Mouse (Mus musculus): ENCODE results near the gene Plekhm1.
"Not testable (repeated sequence)": the region's sequence is repeated elsewhere in the genome, so short reads cannot be mapped to it uniquely, and the experiment has no call there.

The Plekhm1 gene

DNA sequence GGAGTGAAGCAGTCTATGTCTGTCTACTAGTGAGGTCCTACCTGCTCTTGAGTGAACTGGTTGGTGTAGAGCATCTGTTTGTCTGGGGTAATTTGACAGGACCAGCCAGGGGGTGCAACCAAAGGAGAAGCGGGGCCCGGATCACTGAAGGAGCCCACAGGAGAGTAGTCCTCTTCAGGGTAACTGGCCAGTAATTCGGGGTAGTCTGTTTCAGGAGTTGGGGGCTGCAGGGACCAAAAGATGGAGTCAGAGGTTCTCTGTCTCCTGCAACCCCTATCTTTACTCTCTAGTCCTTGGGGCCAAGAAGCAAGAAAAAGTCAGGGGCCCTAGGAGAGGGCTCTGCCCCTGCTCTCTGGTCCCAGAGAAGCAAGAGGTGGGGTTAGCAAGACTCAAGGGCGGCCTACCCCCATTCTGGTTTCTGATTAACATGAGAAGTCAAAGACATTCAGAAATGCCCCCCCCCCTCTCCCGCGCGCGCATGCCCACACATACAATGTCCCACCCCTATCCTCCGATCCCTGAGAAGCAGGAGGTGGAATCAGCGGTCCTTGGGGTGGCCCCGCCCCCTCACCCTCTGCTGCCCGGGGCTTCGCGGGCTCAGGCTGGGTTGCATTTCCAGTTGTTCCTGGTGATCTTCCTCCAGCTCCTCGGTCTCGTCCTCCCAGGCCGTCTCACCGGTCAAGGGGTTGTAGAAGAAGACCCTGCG is 72.9 kb downstream of the Plekhm1 start:
- no peak for DNase-seq (ENCODE audit: low read depth, low spot score)

DNA sequence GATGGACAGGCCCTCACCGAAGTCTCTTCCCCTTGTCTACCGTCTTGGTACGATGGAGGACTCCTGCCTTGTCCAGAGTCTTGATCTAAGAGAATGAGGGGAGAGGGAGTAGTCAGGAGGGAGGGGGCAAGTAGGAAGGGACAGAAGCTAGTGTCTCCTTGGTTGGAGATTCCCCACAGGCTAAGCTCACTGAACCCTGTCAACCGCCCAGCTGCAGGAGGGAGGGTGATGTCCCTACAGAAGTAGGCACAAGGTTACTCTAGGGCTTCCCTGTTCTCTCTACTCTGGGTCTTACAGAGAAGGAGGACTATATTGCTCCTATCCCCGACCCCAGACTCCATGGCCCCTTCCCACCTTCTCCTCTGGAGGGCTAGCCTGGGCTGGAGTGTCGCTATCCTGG is 73.8 kb downstream of the Plekhm1 start:
- no peak for DNase-seq (ENCODE audit: low read depth, low spot score)

DNA sequence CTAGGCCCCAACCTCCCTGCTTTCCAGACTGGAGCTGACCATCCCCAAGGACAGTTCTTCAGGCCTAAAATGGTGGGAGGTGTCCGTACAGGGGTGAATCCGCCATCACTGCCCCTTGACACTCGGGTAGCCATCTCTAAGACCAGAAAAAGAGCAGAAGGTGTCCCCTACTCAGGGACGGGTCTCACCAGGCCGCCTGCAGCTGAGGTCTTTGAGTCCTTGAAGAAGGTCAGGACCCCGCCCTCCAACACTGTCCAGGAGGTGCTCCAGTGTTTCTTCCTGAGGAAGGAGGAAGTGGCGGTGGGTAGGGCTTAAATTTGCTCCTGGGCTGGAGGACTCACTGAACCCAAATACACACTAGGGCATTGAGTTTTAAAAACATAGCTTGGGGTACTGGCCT is 74.4 kb downstream of the Plekhm1 start:
- no peak for DNase-seq (ENCODE audit: low read depth, low spot score)

DNA sequence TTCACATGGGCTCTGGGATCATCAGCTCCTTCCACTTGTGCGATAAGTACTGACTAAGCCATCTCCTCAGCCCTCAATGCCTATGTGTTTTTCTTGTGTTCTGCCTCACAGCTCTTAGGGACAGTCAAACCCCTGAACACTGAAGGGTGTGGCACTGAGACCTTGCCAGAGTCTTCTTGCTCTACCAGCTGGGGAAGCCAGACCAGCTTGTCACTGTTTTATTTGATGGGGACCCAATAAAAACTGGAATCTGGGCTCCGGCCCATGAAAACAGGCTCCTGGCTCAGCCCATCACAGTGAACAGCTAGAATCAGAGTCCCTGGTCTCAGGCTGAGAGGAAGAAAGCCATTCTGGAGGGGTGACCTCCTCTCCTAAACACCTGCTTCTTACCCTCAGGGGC is 75.3 kb downstream of the Plekhm1 start:
- no peak for DNase-seq (ENCODE audit: low read depth, low spot score)

DNA sequence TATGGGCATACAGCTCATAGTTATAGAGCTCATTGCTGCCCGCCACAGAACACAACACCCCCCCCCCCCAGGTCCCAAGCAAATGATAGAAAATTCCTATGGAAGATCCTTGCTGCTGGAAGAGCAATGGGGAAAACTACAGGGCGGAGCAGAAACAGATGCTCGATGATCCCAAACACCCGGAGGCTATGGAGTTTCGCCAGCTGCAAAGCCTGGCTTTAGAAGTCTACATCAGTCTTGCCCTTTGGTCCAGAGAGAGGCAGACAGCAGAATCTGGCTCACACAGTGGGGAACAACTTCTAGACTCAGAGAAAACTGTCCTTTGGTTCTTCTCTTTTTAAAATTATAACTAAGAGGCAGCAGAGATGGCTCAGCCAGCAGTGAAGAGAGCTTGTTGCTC is 76.9 kb downstream of the Plekhm1 start:
- DNase-seq (ENCODE audit: low read depth, low spot score), result no peak

DNA sequence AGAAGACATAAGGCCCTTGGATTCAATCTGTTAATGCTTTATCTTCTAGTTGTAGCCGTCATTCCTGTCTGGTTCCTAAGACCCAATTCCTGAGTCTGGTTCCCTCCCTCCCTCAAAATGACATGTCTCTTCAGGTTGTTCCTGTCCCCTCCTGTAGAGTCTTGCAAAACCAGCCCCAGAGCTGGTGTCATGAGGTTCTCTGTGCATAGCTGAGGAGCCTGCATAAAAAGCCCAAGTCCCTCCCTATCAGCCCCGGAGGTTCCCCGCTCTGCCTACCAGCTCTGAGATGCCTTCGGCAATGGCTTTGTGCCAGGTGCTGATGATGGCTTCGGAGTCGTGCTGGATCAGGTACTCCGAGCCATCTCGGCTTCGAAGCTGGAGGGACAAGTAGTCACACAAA is 77.6 kb downstream of the Plekhm1 start:
- no peak for DNase-seq (ENCODE audit: low read depth, low spot score)

DNA sequence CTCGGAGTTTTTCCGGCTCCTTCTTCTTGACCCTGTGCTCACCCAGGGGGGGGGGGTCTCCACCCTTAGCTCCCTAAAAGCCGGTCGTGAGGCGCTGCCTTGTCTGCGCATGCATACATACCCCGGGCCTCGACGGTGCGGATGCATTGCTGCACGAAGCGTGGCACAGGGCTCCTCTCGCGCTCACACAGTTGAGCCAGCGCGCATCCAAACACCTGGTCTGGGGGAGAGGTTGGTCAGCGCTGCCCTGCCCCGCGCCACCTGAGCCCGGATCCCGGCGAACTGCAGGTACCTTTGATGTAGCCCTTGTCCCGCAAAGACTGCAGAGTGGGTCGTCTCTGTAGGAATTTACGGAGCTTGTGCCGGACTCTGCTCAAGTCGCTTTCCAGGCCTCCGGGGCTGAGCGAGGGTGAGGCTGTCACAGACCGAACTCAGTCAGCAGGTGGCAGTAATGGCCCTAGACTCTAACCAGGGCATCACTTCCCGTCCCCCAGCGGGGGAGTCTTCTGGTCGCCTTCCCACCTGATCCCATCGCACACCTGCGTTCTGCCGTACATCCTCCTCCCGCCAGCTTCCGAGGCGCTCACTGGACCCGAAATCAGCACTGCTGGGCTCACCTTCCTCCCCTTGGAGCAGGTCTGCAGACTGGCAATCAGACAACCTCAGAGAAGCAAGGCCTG is 78.6 kb downstream of the Plekhm1 start:
- no peak for DNase-seq (ENCODE audit: low read depth, low spot score)

DNA sequence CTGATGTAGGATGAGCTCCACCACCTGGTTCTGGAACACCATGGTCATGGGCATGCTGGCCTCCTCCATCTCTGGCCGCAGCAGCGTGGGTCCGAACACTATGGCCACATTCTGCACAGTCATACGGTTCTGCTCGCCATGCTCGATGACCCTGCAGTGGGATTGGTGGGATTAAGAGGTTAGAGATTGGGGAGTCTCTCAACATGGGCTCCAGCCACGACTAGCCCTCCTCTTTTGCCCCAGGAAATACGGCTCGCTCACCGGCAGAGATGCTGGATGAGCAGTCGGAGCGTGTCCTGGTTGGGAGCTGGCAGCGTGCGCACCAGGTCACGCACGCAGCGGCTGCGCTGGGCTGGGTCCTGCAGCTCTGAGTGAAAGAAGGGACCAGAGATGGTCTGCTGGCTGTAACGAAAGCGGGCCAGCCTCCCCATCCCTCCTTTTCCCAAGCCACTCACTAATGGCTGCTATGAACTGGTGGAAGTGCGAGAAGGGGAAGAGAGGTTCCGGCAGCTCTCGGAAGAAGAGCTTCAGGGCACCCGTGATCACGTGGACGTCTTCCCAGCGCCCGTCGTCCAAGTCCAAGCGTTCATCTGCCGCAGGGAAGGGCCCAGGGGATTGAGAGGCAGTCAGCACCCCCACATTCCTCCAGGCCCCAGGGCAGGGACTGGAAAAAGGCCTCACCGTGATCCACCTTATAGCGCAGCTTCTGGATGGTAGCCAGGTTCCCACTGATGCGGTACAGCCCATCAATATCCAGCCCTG is 79.4 kb downstream of the Plekhm1 start:
- DNase-seq (ENCODE audit: low read depth, low spot score), result no peak

DNA sequence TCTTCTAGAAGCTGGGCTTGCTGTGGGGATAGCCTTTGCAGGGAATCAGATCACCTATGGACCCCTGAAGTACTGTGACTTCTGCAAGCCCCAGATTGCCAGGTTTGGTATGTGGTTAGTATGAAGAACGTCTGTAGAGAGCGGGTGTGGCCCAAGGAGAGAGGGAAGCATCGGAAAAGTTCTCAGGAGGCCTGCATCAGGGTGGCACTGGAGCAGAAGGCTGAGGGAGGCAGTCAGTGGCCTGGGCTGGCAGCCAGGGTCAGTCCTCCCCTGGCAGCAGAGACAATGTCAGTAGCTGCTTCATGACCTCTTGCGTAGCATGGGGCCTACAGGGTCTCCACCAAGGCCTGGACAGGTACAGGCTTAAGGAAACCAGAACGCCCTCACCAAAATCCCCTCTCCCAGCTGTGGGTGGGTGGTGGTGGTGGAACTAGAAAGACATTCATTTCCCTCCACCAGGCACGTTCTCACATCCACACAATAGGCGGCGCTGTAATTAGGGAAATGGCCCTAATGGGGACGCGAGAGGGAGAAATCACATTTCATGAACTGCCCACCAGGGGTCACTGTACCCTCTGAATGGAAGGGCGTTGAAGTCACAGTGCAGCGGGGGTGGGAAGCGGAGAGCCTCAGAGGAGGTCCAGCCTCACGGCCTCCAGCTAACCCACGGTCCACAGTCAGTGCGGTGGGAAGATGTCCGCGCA is 80.1 kb downstream of the Plekhm1 start:
- peak; percentile 77 for DNase-seq (ENCODE audit: low read depth, low spot score)

DNA sequence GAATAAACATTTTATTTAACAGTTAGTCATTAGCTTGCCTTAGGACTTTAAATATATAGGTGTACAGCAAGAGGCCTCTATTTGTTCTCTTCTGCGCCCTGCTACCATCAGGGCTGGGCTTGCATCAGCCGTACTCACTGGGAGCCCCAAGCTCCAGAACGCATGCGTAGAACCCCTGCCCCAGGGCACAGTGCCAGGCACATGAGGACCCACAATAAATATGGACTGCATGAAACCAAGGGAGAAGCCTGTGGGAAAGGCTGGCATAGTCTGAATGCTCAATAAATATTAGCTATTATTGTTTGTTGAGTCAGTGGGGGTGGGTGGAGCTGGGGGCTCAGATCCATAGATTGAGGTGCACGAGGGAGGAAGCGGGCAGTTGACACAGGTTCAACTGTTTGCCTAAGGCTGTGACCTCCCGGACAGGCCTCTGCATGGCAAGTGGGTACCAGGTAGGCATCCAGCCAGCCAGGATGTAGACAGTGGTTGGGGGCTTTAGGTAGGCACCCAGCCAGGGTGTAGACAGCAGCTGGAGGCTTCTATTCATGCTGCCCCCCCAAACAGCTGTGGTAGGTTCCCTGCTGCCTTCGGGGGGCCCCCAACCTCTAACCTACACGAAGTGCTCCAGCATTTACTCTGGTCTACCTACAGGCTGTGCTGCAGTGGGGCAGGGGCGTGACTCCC is 80.8 kb downstream of the Plekhm1 start:
- no peak for DNase-seq (ENCODE audit: low read depth, low spot score)

DNA sequence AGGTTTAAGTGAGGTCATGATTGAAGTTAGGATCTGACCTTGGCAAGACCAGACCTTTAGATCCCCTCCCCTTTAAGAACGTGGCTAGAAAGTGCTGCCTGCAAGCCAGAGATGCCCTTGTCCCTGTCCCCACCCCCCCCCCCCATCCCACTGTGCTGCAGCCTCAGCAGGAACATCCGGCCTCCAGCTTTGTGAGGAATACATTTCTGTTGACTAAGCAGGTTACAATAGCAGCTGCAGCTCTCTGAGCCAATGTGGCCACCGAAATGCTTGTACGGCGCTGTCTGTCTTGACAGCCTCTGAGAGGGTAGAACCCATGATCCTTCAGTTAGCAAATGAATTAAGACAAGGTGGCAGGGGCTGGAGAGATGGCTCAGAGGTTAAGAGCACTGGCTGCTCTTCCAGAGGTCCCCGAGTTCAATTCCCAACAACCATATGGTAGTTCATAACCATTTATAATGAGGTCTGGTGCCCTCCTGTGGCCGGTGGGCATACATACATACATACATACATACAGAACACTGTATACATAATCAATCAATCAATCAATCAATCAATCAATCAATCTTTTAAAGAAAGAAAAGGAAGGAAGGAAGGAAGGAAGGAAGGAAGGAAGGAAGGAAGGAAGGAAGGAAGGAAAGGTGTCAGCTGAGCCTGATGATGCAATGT is 81.7 kb downstream of the Plekhm1 start:
- no peak for DNase-seq (ENCODE audit: low read depth, low spot score)

DNA sequence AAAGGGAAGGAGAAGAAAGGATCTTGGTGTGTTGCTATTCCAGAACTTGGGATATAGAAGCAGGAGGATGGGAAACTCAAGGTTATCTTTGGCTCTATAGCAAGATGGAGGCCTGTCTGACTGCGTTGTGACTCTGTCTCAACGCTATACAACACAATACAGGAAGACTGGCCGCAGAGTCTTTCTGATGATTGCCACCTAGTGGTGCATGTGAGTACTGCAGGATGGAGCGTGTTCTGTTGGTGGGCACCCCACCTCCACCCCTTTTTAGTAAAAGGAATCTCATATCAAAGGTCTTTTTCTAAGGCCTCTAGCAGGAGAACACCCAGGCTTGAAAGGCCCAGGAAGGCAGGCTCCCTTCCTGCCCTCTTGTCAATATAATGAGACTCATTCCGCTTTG is 85.5 kb downstream of the Plekhm1 start:
- DNase-seq (ENCODE audit: low read depth, low spot score), result no peak

DNA sequence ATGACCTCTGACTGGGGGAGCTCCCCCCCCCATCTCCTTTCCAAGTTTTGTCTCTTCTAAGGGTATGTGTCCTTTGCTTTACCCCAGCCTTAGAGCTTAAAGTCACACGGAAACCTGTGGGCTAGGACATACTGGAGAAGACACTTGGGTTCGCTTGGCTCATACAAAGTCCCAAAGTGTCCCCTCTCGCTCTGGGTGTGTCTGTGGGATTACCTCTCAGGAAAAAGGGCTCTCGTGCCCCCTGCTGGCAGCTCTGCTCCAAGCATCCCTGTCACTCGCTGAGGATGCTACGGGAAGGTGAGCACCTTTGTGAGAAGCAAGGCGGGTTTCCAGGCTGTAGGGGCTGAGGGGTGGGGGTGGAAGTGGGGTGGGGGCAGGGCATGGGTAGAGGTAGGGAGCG is 87.3 kb downstream of the Plekhm1 start:
- DNase-seq (ENCODE audit: low read depth, low spot score), result no peak

DNA sequence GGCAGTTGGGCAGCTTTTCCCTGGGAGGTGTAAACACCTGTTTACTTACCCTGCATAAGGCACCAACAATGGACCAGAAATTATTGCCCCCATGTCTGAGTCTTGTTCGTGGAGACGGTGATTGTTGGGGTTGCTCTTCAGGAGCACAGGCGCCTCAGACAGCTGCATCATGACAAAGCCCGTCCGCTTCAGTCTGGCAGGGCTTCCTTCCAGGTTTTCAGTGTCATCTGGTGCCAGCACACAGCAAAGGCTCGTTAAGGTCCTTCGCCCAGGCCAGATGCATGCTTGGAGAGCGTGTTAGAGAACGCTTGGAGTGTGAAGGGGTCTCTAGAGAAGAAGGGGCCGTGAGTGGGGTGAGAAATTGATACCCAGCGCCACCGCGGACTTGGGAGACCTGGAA is 87.8 kb downstream of the Plekhm1 start:
- DNase-seq (ENCODE audit: low read depth, low spot score), result no peak

DNA sequence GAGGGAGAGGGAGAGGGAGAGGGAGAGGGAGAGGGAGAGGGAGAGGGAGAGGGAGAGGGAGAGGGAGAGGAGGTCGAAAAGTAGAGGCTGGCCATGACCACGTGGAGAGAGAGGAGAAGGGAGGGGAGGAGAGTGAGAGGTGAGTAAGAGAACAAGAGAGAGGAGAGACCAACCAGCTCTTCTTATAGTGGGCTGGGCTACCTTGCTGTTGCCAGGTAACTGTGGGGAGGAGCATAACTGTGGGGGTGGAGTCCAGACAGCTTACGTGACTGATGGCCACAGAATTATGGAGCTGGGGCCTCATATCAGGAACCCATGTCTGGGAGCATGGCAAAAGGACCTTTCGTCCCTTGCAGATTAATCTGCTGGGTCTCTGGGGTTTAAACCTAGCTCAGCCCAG is 89.7 kb downstream of the Plekhm1 start:
- DNase-seq (ENCODE audit: low read depth, low spot score), result not testable (repeated sequence)

DNA sequence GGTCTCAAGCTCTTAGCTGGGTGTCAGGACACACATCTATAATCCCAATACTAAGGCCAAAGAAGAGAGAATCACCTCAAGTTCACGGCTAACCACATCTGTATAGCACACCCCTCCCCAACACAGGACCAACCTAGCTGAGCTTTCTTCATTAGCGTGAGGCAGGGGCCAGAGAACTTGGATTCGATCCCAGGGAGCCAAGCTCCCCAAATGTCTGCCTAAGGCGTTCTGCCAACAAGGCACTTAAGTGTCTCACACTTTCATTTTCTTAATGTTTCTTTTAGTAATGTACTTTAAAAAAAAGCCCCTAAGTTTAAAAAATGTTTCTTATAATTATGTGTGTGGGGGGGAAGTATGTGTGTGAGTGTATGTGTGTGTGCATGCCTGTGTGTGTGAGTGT is 91.8 kb downstream of the Plekhm1 start:
- DNase-seq (ENCODE audit: low read depth, low spot score), result no peak

DNA sequence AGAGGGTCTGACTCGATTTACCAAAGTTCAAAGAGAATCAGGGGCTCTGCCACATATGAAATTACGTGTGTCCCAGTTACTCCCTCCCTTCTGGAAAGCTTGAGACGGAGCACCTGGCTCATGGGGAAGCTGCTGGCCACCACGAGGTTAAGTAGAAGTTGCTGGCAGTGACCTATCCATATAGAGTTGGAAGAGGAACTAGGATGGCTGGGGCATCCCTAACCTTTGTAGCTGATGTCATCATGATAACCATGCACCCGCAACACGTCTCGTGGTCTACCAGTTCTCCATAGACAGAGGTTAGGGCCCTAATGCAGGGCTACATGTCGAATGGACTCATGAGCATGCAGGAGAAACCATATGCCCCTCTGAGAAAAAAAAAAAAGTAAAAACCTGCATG is 92.3 kb downstream of the Plekhm1 start:
- DNase-seq (ENCODE audit: low read depth, low spot score), result no peak

DNA sequence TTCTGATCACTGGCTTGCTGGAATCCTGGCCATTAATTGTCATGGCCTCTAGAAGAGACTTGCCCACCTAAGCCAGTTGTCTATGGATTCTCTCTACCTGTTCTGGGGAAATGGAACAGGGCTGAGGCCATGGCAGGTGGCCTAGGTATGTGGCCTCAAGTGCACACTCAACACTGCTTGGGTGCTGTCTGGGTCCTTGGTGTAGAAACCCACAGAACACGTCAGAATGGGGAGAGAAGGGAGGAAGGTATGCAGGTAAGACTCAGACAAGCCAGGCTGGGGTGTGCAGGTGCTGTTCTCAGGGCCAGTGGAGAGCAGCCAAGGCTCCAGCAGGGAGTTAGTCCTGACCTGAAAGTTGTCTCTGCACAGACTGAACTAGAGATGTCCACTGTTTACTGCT is 94.4 kb downstream of the Plekhm1 start:
- no peak for DNase-seq (ENCODE audit: low read depth, low spot score)

DNA sequence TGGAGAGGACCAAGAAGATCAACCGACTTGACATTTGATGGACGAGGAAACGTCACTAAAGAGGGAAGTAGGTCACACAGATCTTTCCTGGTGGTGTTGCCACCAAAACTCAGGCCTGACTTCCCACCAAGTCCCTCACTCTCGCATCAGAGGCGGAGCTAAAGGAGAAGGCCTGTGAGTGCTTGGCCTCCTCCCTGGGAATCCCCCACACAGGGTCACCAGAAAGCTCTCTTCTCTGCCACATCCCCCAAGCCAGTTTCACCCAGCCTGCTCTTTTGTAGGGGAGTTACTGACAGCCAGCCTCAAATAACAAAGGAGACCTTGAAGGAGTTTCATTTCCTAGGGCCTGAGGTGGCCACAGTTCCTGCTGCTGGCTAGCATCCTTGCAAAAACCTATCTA is 97.1 kb downstream of the Plekhm1 start:
- no peak for DNase-seq (ENCODE audit: low read depth, low spot score)

DNA sequence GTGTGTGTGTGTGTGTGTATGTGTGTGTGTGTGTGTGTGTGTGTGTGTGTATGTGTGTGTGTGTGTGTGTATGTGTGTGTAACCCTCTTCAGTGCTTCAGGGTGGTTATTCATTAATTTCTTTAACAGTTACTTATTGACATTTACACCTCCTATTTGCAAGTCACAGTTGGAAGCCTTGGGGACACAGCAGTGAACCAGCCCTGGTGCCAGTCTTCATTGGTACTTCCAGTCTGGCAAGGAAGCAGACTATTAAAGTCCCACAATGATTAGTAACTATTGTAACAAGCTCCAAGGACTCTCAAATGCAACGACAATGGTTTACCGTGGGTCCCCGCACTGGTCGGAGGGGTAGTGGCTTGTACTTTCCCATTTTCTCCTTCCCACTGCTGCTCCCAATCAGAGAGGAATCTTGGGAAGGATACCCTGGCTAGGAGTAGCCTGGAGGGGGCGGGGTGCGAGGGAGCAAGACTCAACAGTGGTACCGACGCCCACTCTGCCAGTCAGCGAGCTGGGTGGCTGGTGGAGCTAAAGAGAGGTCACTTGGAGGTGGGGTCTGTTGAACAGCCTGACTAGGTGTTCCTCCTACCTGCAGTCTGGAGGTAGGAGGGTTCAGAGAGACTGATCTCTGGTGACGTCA is 97.6 kb downstream of the Plekhm1 start:
- no peak for DNase-seq (ENCODE audit: low read depth, low spot score)

All from telencephalon, adult 2 months (tissue).